8 mouse cellular contexts compared by ENCODE assay signal in the genomic region with DNA sequence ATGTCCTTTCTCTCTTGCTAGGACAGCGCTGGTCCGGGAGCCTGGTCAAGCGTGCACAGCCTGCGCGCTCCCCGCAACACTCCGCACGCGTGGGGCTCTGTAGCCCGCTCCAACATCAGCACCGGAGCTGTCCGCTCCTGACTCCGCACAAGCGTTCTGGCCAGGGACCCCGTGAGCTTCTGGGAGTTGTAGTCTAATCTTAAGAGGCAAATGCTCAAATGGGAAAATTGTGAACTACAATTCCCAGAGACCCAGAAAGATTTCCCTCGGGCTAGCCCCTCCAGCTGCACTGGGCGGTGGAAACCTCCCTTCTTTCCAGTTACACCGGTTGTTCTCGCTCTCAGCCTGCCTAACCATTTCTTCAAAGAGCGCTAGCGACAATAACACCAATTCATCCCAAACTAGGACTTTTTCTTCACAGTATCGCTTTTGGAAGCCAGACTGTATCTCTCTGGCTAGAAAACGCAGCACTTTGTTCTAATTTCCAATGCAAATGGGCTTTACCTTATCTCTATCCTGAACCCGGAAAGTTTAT. TPM values are rescaled to one million over a fixed set of nuclear protein-coding genes. Genes with fewer than 3 reads are reported as not detected.
DNase-seq lines count a peak whose midpoint lies in the region; ATAC-seq and TF ChIP-seq lines count a peak whose summit lies in the region.

No protein-coding gene starts in this region.

- peak overlapping the region; percentile 66 for H3K4me2 ChIP-seq in hindbrain, postnatal 0 days (ENCODE audit: low read depth, low read length)

- no peaks in the 10 kb centered on the region for H3K4me1 ChIP-seq in hindbrain, postnatal 0 days (ENCODE audit: insufficient read depth, low read length)

- WGBS in hindbrain, postnatal 0 days = under 1% methylated on average over 24 of the region's 24 CpGs

- H3K27me3 ChIP-seq in hindbrain, postnatal 0 days (ENCODE audit: insufficient read depth, low read length) = no peaks in the 10 kb centered on the region

- TF ChIP-seq CTCF in hindbrain, postnatal 0 days (IDR thresholded peaks at IDR 0.05; ENCODE audit: low read depth) = no peak

- no peaks in the 10 kb centered on the region for H3K36me3 ChIP-seq in hindbrain, postnatal 0 days (ENCODE audit: insufficient read depth, low read length)

- no peaks in the 10 kb centered on the region for H3K9me3 ChIP-seq in hindbrain, postnatal 0 days (ENCODE audit: low read length)

- H3K9ac ChIP-seq in hindbrain, postnatal 0 days (replicated peaks; ENCODE audit: low read length) = peak overlapping the region; percentile 62

- peak overlapping the region; percentile 65 for H3K4me3 ChIP-seq in hindbrain, postnatal 0 days (ENCODE audit: low read length)

- peak; percentile 6 for DNase-seq in adipocyte (ENCODE audit: low spot score)
- DNase-seq in cerebellum, postnatal 36 days = peak; percentile 81
- peak; percentile 82 to 89 for DNase-seq in frontal cortex, postnatal 36 days (ENCODE audit: low spot score in 2 of 2)
- peak; percentile 96 for DNase-seq in hindbrain, postnatal 0 days (ENCODE audit: low spot score)
- DNase-seq in left cerebral cortex, adult 18-20 months (ENCODE audit: low spot score in 2 of 2) = peak; percentile 78 to 85
- peak; percentile 82 for DNase-seq in lung, postnatal 25 days (ENCODE audit: low spot score)
- peak; percentile 91 for DNase-seq in right cerebral cortex, adult 18-20 months
- no peak for DNase-seq in thymus, postnatal 25 days

- H3K27ac ChIP-seq in hindbrain, postnatal 0 days = peak overlapping the region; percentile 86

- peak; percentile 99 for ATAC-seq in hindbrain, postnatal 0 days

RNA-seq across cellular contexts. Expression of gene Rab3c, which starts 0.7 kb away (rescaled TPM):
- total RNA-seq in hindbrain, postnatal 0 days (2014; rRNA removed) = 125 and 126 TPM in 2 replicates
- 126 and 130 TPM in 2 replicates for polyA plus RNA-seq in hindbrain, postnatal 0 days (2015; fragmentation: Nextera tagmentation; extraction: Ambion mirVana)
- total RNA-seq in left cerebral cortex, adult 18-20 months (2021) = 100 to 1,000 TPM; 170 to 177 TPM
